Mouse (Mus musculus): ENCODE data around the gene C130032M10Rik. TPM values are rescaled to one million over a fixed set of nuclear protein-coding genes. Genes with fewer than 3 reads are reported as not detected.
A peak's percentile ranks its signal among the peaks of the same experiment; 100 is the strongest.

Gene C130032M10Rik
- 0.59 and 0.60 TPM in 2 replicates for polyA plus RNA-seq (2015; fragmentation: Nextera tagmentation; extraction: Ambion mirVana)

GRCm38 (mm10) chr9:114515364-114515763 is at the start of gene C130032M10Rik:
Gene C130032M10Rik (plus strand): TSS chr9:114515697.
- no peak within 1 kb of the TSS for H3K4me3 ChIP-seq
- ATAC-seq (ENCODE audit: insufficient number of reproducible peaks, insufficient read depth, low FRiP score, low TSS enrichment, low read depth) = no peak
- peaks cover 12% of the 10 kb centered on the region for H3K4me1 ChIP-seq
- H3K27ac ChIP-seq = peak within 1 kb of the TSS; percentile 78
- WGBS = 55% methylated on average over 11 of the region's 11 CpGs
- peak within 1 kb of the TSS; percentile 7; the same call in 1 of the 2 replicates for H3K4me2 ChIP-seq
- no peak within 1 kb of the TSS for H3K9ac ChIP-seq
- H3K9me3 ChIP-seq = peaks cover 15% of the 10 kb centered on the region
- peaks cover 20% of the 10 kb centered on the region for H3K36me3 ChIP-seq
- no peaks in the 10 kb centered on the region for H3K27me3 ChIP-seq

- no peaks in the 10 kb centered on the region for H3K27me3 ChIP-seq
- H3K27ac ChIP-seq = no peak overlapping the region
- H3K4me2 ChIP-seq = no peak overlapping the region
- H3K9ac ChIP-seq = no peak overlapping the region
- no peaks in the 10 kb centered on the region for H3K4me1 ChIP-seq
- H3K9me3 ChIP-seq = no peaks in the 10 kb centered on the region
- peaks cover 35% of the 10 kb centered on the region for H3K36me3 ChIP-seq
- ATAC-seq (ENCODE audit: insufficient number of reproducible peaks, insufficient read depth, low FRiP score, low TSS enrichment, low read depth) = no peak
- WGBS = 75% methylated on average over 7 of the region's 7 CpGs
- no peak overlapping the region for H3K4me3 ChIP-seq
Measured at GRCm38 (mm10) chr9:114466871-114467270, 48.6 kb upstream of the C130032M10Rik start.

- no peak for ATAC-seq (ENCODE audit: insufficient number of reproducible peaks, insufficient read depth, low FRiP score, low TSS enrichment, low read depth)
- no peaks in the 10 kb centered on the region for H3K4me1 ChIP-seq
- no peak overlapping the region for H3K4me2 ChIP-seq
- H3K27me3 ChIP-seq = no peaks in the 10 kb centered on the region
- H3K9ac ChIP-seq = no peak overlapping the region
- no peak overlapping the region for H3K4me3 ChIP-seq
- WGBS = 76% methylated on average over 5 of the region's 5 CpGs
- H3K36me3 ChIP-seq = peaks cover 31% of the 10 kb centered on the region
- no peak overlapping the region for H3K27ac ChIP-seq
- no peaks in the 10 kb centered on the region for H3K9me3 ChIP-seq
Measured at GRCm38 (mm10) chr9:114468217-114468616, 47.3 kb upstream of the C130032M10Rik start.

GRCm38 (mm10) chr9:114468701-114469100 is 46.8 kb upstream of the C130032M10Rik start:
- Histone ChIP-seq H3K9ac (no peak overlapping the region), H3K27ac (no peak overlapping the region), H3K4me2 (no peak overlapping the region), H3K4me1 (no peaks in the 10 kb centered on the region), H3K36me3 (peaks cover 30% of the 10 kb centered on the region), H3K9me3 (no peaks in the 10 kb centered on the region), H3K27me3 (no peaks in the 10 kb centered on the region), H3K4me3 (no peak overlapping the region)
- 89% methylated on average over 4 of the region's 4 CpGs for WGBS
- ATAC-seq (ENCODE audit: insufficient number of reproducible peaks, insufficient read depth, low FRiP score, low TSS enrichment, low read depth) = no peak

- ATAC-seq (ENCODE audit: insufficient number of reproducible peaks, insufficient read depth, low FRiP score, low TSS enrichment, low read depth) = no peak
- Histone ChIP-seq H3K9me3 (no peaks in the 10 kb centered on the region), H3K4me2 (no peak overlapping the region), H3K36me3 (peaks cover 6% of the 10 kb centered on the region), H3K27me3 (no peaks in the 10 kb centered on the region), H3K9ac (no peak overlapping the region), H3K27ac (no peak overlapping the region), H3K4me3 (no peak overlapping the region), H3K4me1 (no peaks in the 10 kb centered on the region)
- WGBS = 79% methylated on average over 7 of the region's 7 CpGs
Measured at GRCm38 (mm10) chr9:114471892-114472291, 43.6 kb upstream of the C130032M10Rik start.

GRCm38 (mm10) chr9:114477019-114477418 is 38.5 kb upstream of the C130032M10Rik start:
- no peaks in the 10 kb centered on the region for H3K4me1 ChIP-seq
- WGBS = 91% methylated on average over 9 of the region's 9 CpGs
- no peak overlapping the region for H3K4me3 ChIP-seq
- 0 out of 2 replicates have a peak, but pooled peaks cover 3% of the 10 kb centered on the region for H3K36me3 ChIP-seq
- no peak overlapping the region for H3K4me2 ChIP-seq
- H3K9ac ChIP-seq = no peak overlapping the region
- no peak overlapping the region for H3K27ac ChIP-seq
- ATAC-seq (ENCODE audit: insufficient number of reproducible peaks, insufficient read depth, low FRiP score, low TSS enrichment, low read depth) = no peak
- no peaks in the 10 kb centered on the region for H3K9me3 ChIP-seq
- no peaks in the 10 kb centered on the region for H3K27me3 ChIP-seq

- H3K27me3 ChIP-seq = no peaks in the 10 kb centered on the region
- no peak overlapping the region for H3K4me3 ChIP-seq
- no peaks in the 10 kb centered on the region for H3K4me1 ChIP-seq
- H3K27ac ChIP-seq = no peak overlapping the region
- no peaks in the 10 kb centered on the region for H3K9me3 ChIP-seq
- 75% methylated on average over 3 of the region's 3 CpGs for WGBS
- no peak overlapping the region for H3K4me2 ChIP-seq
- H3K9ac ChIP-seq = no peak overlapping the region
- no peaks in the 10 kb centered on the region for H3K36me3 ChIP-seq
- no peak for ATAC-seq (ENCODE audit: insufficient number of reproducible peaks, insufficient read depth, low FRiP score, low TSS enrichment, low read depth)
Measured at GRCm38 (mm10) chr9:114480940-114481339, 34.6 kb upstream of the C130032M10Rik start.

- no peak for ATAC-seq (ENCODE audit: insufficient number of reproducible peaks, insufficient read depth, low FRiP score, low TSS enrichment, low read depth)
Measured at GRCm38 (mm10) chr9:114484771-114485170, 30.7 kb upstream of the C130032M10Rik start.

GRCm38 (mm10) chr9:114486808-114487207 is 28.7 kb upstream of the C130032M10Rik start:
- 73% methylated on average over 4 of the region's 4 CpGs for WGBS
- ATAC-seq (ENCODE audit: insufficient number of reproducible peaks, insufficient read depth, low FRiP score, low TSS enrichment, low read depth) = no peak
- Histone ChIP-seq H3K4me3 (no peak overlapping the region), H3K27me3 (no peaks in the 10 kb centered on the region), H3K36me3 (no peaks in the 10 kb centered on the region), H3K4me2 (no peak overlapping the region), H3K9ac (no peak overlapping the region), H3K9me3 (no peaks in the 10 kb centered on the region), H3K27ac (no peak overlapping the region), H3K4me1 (no peaks in the 10 kb centered on the region)

More at GRCm38 (mm10) chr9:114484771-114485170, 30.7 kb upstream of the C130032M10Rik start:
- Histone ChIP-seq H3K4me1 (no peaks in the 10 kb centered on the region), H3K4me2 (no peak overlapping the region), H3K36me3 (no peaks in the 10 kb centered on the region), H3K9ac (no peak overlapping the region), H3K4me3 (no peak overlapping the region), H3K9me3 (no peaks in the 10 kb centered on the region), H3K27me3 (no peaks in the 10 kb centered on the region), H3K27ac (no peak overlapping the region)
- WGBS = 78% methylated on average over 5 of the region's 5 CpGs

GRCm38 (mm10) chr9:114487481-114488258 is 27.8 kb upstream of the C130032M10Rik start:
- Histone ChIP-seq H3K4me1 (no peaks in the 10 kb centered on the region), H3K36me3 (no peaks in the 10 kb centered on the region), H3K9ac (no peak overlapping the region), H3K27ac (no peak overlapping the region), H3K4me2 (no peak overlapping the region), H3K9me3 (no peaks in the 10 kb centered on the region), H3K4me3 (no peak overlapping the region), H3K27me3 (no peaks in the 10 kb centered on the region)
- ATAC-seq (ENCODE audit: insufficient number of reproducible peaks, insufficient read depth, low FRiP score, low TSS enrichment, low read depth) = no peak
- 80% methylated on average over 23 of the region's 23 CpGs for WGBS

GRCm38 (mm10) chr9:114496469-114496868 is 19.0 kb upstream of the C130032M10Rik start:
- H3K36me3 ChIP-seq = no peaks in the 10 kb centered on the region
- 85% methylated on average over 7 of the region's 7 CpGs for WGBS
- ATAC-seq (ENCODE audit: insufficient number of reproducible peaks, insufficient read depth, low FRiP score, low TSS enrichment, low read depth) = no peak
- H3K27me3 ChIP-seq = no peaks in the 10 kb centered on the region
- H3K9me3 ChIP-seq = no peaks in the 10 kb centered on the region
- H3K4me3 ChIP-seq = no peak overlapping the region
- peaks cover 2% of the 10 kb centered on the region for H3K4me1 ChIP-seq
- no peak overlapping the region for H3K27ac ChIP-seq
- H3K9ac ChIP-seq = no peak overlapping the region
- no peak overlapping the region for H3K4me2 ChIP-seq

GRCm38 (mm10) chr9:114498218-114498617 is 17.3 kb upstream of the C130032M10Rik start:
- Histone ChIP-seq H3K36me3 (no peaks in the 10 kb centered on the region), H3K4me2 (peak overlapping the region; percentile 48), H3K9ac (no peak overlapping the region), H3K4me3 (peak overlapping the region; percentile 19; the same call in 1 of the 2 replicates), H3K4me1 (peaks cover 2% of the 10 kb centered on the region), H3K27ac (no peak overlapping the region), H3K9me3 (no peaks in the 10 kb centered on the region), H3K27me3 (no peaks in the 10 kb centered on the region)
- ATAC-seq (ENCODE audit: insufficient number of reproducible peaks, insufficient read depth, low FRiP score, low TSS enrichment, low read depth) = no peak
- WGBS = 11% methylated on average over 11 of the region's 11 CpGs

Measured in embryonic facial prominence, embryonic 13.5 days (tissue).